Mouse (Mus musculus): ENCODE data around the gene Col26a1.

Col26a1 gene

DNA sequence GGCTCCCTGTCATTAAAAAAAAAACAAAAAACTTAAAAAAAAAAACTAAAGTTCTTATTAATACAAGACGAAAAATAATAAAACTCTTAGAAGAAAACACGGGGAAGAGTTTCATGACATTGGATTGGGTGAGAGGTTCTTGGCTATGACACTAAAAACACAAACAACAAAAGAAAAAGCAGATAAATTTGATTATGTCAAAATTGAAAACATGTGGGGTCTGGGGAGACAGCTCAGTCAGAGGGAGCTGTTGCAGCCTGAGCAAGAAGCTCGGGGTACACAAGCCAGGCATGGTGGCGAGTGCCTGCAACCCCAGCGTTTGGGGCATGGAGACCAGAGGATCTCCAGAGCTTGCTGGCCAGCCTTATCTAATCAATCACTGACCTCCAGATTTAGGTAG, 15.3 kb downstream of the Col26a1 start:
- TF ChIP-seq CTCF (conservative IDR thresholded peaks at IDR 0.05; ENCODE audit: low read length) (no peak), NANOG (IDR thresholded peaks at IDR 0.05; ENCODE audit: borderline replicate concordance, low read length) (no peak), POU5F1 (IDR thresholded peaks at IDR 0.05; ENCODE audit: borderline replicate concordance, low read length) (no peak)
- no peaks in the 10 kb centered on the region for H3K36me3 ChIP-seq (ENCODE audit: insufficient read depth, low read length)
- peaks cover 24% of the 10 kb centered on the region for H3K4me1 ChIP-seq (replicated peaks; ENCODE audit: low read depth, low read length)
- H3K27me3 ChIP-seq (ENCODE audit: insufficient read depth, low read length) = 0 out of 2 replicates have a peak, but pooled peaks cover 2% of the 10 kb centered on the region
- no peak overlapping the region for H3K4me3 ChIP-seq (replicated peaks; ENCODE audit: low read length)
- H3K9me3 ChIP-seq (ENCODE audit: low read length) = peaks cover 6% of the 10 kb centered on the region

DNA sequence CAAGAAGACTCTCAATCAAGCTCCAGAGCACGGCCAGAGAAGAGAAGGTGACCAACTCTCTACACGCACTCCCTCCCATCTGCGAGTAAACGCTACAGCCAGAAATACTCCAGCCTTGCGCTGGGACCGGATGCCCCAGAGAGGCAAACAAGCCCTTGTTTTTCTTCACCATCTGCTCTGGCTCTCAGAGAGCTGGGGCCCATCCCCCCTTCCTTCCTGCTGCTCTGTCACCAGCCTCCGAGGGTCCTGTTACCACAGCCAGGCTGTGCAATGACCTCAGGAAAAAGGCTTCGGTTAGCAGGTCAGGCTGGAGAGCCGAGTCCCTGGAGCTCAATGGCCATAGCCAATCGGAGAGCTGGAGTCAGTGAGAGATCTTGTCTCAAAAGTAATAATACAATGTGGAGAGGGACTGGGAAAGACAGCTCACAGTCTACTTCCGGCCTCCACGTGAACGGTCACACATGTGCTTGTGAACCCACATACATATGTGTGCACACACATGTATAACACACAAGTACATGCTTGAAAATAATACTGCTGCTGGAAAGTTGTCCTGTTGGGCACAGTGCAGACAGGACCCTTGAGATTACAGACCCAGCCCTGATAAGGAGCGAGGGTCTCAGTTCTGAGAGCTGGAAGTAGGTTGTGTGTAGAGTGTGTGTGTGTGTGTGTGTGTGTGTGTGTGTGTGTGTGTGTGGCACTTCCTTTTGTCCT, 18.9 kb downstream of the Col26a1 start:
- TF ChIP-seq CTCF (conservative IDR thresholded peaks at IDR 0.05; ENCODE audit: low read length) (no peak), NANOG (IDR thresholded peaks at IDR 0.05; ENCODE audit: borderline replicate concordance, low read length) (no peak), POU5F1 (IDR thresholded peaks at IDR 0.05; ENCODE audit: borderline replicate concordance, low read length) (no peak)
- H3K9me3 ChIP-seq (ENCODE audit: low read length) = peaks cover 10% of the 10 kb centered on the region; the same call in 1 of the 2 replicates
- no peaks in the 10 kb centered on the region for H3K27me3 ChIP-seq (ENCODE audit: insufficient read depth, low read length)
- H3K36me3 ChIP-seq (ENCODE audit: insufficient read depth, low read length) = no peaks in the 10 kb centered on the region
- peaks cover 38% of the 10 kb centered on the region for H3K4me1 ChIP-seq (replicated peaks; ENCODE audit: low read depth, low read length)
- no peak overlapping the region for H3K4me3 ChIP-seq (replicated peaks; ENCODE audit: low read length)

DNA sequence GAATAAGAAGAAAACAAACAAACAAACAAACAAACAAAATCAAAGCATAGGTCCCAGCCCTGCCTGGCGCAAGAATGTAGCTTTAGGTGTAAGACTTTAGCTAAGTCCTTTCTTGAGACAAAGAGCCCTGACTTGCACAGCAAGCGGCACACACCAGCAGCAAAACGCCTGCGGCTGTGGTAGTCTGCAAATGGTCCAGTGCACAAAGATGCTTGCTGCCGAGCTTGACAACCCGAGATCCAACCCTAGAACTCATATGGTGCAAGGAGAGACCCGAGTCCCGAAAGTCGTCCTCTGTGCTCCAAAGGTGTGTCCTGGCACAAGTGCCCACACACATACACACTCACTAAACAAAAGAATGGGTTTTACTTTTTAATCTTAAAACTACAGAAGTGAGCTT, 19.7 kb downstream of the Col26a1 start:
- Histone ChIP-seq H3K4me3 (replicated peaks; ENCODE audit: low read length) (no peak overlapping the region), H3K36me3 (ENCODE audit: insufficient read depth, low read length) (no peaks in the 10 kb centered on the region), H3K9me3 (ENCODE audit: low read length) (peaks cover 10% of the 10 kb centered on the region; the same call in 1 of the 2 replicates), H3K27me3 (ENCODE audit: insufficient read depth, low read length) (no peaks in the 10 kb centered on the region), H3K4me1 (replicated peaks; ENCODE audit: low read depth, low read length) (peaks cover 38% of the 10 kb centered on the region)
- TF ChIP-seq NANOG (IDR thresholded peaks at IDR 0.05; ENCODE audit: borderline replicate concordance, low read length) (no peak), POU5F1 (IDR thresholded peaks at IDR 0.05; ENCODE audit: borderline replicate concordance, low read length) (no peak), CTCF (conservative IDR thresholded peaks at IDR 0.05; ENCODE audit: low read length) (no peak)

DNA sequence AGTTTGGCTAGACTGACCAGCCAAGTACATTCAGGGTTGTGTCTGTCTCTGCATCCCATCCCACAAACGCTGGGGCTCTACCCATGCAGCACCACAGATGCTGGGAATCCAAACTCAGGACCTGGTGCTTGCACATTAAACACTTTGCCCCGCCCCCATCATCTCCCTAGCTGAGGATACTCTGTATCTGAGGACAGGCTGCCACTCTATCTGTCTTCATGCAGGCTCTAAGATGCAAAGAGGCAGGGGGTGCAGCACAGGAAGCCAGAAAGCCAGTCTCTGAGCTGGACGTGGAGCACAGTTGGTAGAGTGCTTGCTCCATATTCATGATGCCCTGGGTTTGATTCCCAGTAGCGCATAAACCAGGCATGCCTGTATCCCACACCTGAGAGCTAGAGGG, 20.2 kb downstream of the Col26a1 start:
- H3K4me3 ChIP-seq (replicated peaks; ENCODE audit: low read length) = no peak overlapping the region
- no peaks in the 10 kb centered on the region for H3K27me3 ChIP-seq (ENCODE audit: insufficient read depth, low read length)
- TF ChIP-seq POU5F1 (IDR thresholded peaks at IDR 0.05; ENCODE audit: borderline replicate concordance, low read length) = no peak
- TF ChIP-seq NANOG (IDR thresholded peaks at IDR 0.05; ENCODE audit: borderline replicate concordance, low read length) = no peak
- TF ChIP-seq CTCF (conservative IDR thresholded peaks at IDR 0.05; ENCODE audit: low read length) = no peak
- peaks cover 10% of the 10 kb centered on the region; the same call in 1 of the 2 replicates for H3K9me3 ChIP-seq (ENCODE audit: low read length)
- peaks cover 38% of the 10 kb centered on the region for H3K4me1 ChIP-seq (replicated peaks; ENCODE audit: low read depth, low read length)
- no peaks in the 10 kb centered on the region for H3K36me3 ChIP-seq (ENCODE audit: insufficient read depth, low read length)

DNA sequence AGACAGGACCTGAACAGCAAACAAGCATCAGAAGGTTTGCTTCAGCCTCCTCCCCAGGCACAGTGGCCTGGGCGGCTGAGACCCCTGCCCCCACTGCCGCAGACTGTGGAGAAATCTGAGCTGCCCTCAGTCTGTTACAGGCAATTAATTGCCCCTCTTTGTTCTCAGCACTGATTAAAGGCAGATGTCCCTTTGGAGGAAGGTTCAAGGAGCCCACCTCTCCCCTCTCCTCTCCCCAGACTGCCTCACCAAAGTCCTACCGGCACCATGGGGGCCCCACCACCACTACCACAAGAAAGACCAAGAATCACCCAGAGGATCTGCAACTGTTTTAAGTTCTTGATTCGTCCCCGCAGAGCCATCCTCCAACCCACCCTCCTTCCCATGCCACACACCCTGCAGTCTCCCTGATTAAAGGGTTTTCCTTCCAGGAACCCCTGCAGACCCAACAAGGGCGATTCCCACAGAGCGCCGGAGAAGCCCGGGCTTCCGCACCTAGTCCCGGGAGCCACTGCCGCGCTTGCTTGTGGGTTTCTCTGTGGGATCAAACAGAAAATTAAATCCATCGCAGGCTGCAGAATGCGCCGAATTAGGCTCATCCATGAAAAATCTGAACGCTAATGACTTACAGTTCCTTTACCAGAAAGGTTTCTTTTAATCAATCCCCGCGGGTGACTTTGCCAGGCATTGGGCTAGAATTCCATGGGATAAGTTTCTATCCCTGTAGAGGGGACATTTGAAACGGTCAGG, 21.6 kb downstream of the Col26a1 start:
- no peaks in the 10 kb centered on the region for H3K27me3 ChIP-seq (ENCODE audit: insufficient read depth, low read length)
- H3K4me3 ChIP-seq (replicated peaks; ENCODE audit: low read length) = 0 out of 2 replicates have a peak overlapping the region, but pooled peaks have one; percentile 17
- TF ChIP-seq NANOG (IDR thresholded peaks at IDR 0.05; ENCODE audit: borderline replicate concordance, low read length) (no peak), CTCF (conservative IDR thresholded peaks at IDR 0.05; ENCODE audit: low read length) (no peak), POU5F1 (IDR thresholded peaks at IDR 0.05; ENCODE audit: borderline replicate concordance, low read length) (no peak)
- H3K9me3 ChIP-seq (ENCODE audit: low read length) = peaks cover 10% of the 10 kb centered on the region; the same call in 1 of the 2 replicates
- H3K4me1 ChIP-seq (replicated peaks; ENCODE audit: low read depth, low read length) = peaks cover 38% of the 10 kb centered on the region
- H3K36me3 ChIP-seq (ENCODE audit: insufficient read depth, low read length) = no peaks in the 10 kb centered on the region

DNA sequence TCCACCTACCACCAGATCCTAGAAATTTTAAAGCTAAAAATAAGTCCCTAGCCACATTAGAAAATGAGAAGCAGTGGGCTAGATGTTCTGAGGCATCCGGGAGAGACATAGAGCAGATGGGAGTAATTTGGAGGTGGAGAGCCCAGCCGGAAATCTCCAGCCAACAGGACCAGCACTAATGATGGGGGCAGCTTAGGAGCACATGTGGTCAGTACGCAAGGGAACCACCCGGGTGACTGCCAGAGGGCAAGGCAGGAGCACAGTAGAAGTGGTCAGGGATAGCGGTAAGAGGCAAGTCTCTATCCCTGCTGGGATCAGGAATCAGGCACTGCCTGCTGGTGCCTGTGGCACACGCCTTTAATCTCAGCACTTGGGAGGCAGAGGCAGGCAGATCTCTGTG, 32.3 kb downstream of the Col26a1 start:
- no peak for TF ChIP-seq POU5F1 (IDR thresholded peaks at IDR 0.05; ENCODE audit: borderline replicate concordance, low read length)
- TF ChIP-seq NANOG (IDR thresholded peaks at IDR 0.05; ENCODE audit: borderline replicate concordance, low read length) = no peak
- TF ChIP-seq CTCF (conservative IDR thresholded peaks at IDR 0.05; ENCODE audit: low read length) = no peak
- H3K27me3 ChIP-seq (ENCODE audit: insufficient read depth, low read length) = peaks cover 27% of the 10 kb centered on the region
- H3K9me3 ChIP-seq (ENCODE audit: low read length) = no peaks in the 10 kb centered on the region
- H3K4me1 ChIP-seq (replicated peaks; ENCODE audit: low read depth, low read length) = peaks cover 14% of the 10 kb centered on the region
- no peak overlapping the region for H3K4me3 ChIP-seq (replicated peaks; ENCODE audit: low read length)
- H3K36me3 ChIP-seq (ENCODE audit: insufficient read depth, low read length) = no peaks in the 10 kb centered on the region

DNA sequence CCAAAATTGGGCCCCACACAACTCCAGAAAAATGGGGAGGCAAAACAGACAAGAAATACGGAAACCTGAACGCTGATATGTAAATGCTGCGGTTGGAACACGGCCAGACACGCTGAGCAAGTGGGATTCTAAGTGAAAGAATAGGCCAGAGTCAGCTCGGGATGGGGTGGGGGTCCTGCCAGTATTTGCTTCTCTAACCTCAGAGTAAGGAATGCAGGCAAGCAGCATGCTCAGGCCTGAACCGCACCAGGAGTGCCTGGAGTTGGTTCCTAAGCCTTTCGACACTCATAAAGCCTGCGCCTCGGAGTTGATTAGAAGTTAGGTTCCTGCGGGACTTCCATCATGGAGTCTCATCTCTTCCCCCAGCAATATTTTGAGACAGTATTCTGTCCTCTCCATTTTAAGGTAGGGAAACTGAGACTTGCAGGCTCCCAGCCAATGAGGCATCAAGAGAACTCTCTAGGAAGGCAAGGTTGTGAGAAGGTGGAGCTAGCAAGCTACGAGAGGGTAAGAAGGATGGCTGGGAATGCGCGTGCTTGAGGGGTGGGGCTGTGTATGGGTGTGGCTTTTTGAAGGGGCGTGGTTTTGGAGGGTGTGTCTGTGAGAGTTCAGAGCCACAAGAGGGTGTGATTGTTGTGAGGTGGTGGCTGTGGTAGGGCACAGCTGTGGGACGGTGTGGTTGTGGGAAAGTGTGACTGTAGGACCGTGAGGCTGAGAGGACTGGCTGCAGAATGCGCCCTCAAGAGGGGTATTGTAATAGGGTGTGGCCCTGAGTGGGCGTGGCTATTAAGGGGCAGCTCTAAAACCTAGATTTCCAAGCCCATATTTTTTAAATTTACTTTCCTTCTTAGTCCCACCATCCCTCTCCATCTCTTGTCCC, 36.4 kb downstream of the Col26a1 start:
- TF ChIP-seq NANOG (IDR thresholded peaks at IDR 0.05; ENCODE audit: borderline replicate concordance, low read length) = no peak
- no peak for TF ChIP-seq CTCF (conservative IDR thresholded peaks at IDR 0.05; ENCODE audit: low read length)
- TF ChIP-seq POU5F1 (IDR thresholded peaks at IDR 0.05; ENCODE audit: borderline replicate concordance, low read length) = no peak
- H3K4me1 ChIP-seq (replicated peaks; ENCODE audit: low read depth, low read length) = peaks cover 20% of the 10 kb centered on the region
- no peak overlapping the region for H3K4me3 ChIP-seq (replicated peaks; ENCODE audit: low read length)
- peaks cover 55% of the 10 kb centered on the region for H3K27me3 ChIP-seq (ENCODE audit: insufficient read depth, low read length)
- H3K9me3 ChIP-seq (ENCODE audit: low read length) = no peaks in the 10 kb centered on the region
- no peaks in the 10 kb centered on the region for H3K36me3 ChIP-seq (ENCODE audit: insufficient read depth, low read length)

DNA sequence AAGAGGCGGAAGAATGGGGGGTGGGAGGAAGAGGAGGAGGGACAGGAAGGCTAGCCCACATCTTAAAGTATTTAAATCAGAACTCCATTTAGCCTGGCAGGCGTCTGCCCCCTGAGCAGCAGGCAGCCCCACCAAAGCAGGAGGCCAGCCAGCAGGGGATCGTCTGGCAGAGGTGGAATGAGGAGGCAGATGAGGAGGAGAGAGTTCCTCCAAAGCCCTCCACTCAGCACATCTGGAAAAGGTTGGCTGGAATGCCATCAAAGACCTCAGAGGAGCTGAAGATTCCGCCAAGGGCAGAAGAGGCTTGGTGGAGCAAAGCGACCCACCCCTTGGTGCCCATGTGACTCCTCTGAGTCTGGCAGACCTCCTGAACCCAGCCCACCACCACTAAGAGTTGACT, 39.1 kb downstream of the Col26a1 start:
- peaks cover 20% of the 10 kb centered on the region for H3K4me1 ChIP-seq (replicated peaks; ENCODE audit: low read depth, low read length)
- no peaks in the 10 kb centered on the region for H3K36me3 ChIP-seq (ENCODE audit: insufficient read depth, low read length)
- H3K4me3 ChIP-seq (replicated peaks; ENCODE audit: low read length) = no peak overlapping the region
- peaks cover 77% of the 10 kb centered on the region for H3K27me3 ChIP-seq (ENCODE audit: insufficient read depth, low read length)
- TF ChIP-seq POU5F1 (IDR thresholded peaks at IDR 0.05; ENCODE audit: borderline replicate concordance, low read length) (no peak), NANOG (IDR thresholded peaks at IDR 0.05; ENCODE audit: borderline replicate concordance, low read length) (no peak), CTCF (conservative IDR thresholded peaks at IDR 0.05; ENCODE audit: low read length) (no peak)
- H3K9me3 ChIP-seq (ENCODE audit: low read length) = no peaks in the 10 kb centered on the region

Data from E14TG2a.4 (cell line).